Mouse (Mus musculus) brain, embryonic 14.5 days (tissue): ENCODE results near the gene Ankdd1b.

Experiments used
- CTCF ChIP-seq: fragments of 200-500 bp; IDR thresholded peaks from 2 replicates; pipeline ENCODE4 v1.5.1; 2012; ENCODE audit warnings: inconsistent platforms, mild to moderate bottlenecking, moderate library complexity, borderline replicate concordance; ENCODE audit not compliant: insufficient read depth, insufficient read length; ENCODE audit errors: extremely low read depth
- POLR2A ChIP-seq: fragments of 200-500 bp; IDR thresholded peaks from 2 replicates; pipeline ENCODE4 v1.6.1; 2012; ENCODE audit warnings: mild to moderate bottlenecking, inconsistent platforms, borderline replicate concordance; ENCODE audit not compliant: poor library complexity, insufficient read depth, insufficient read length, severe bottlenecking; ENCODE audit errors: extremely low read depth

- TF ChIP-seq CTCF (no peak), POLR2A (no peak)
Measured at GRCm38 (mm10) chr13:96468678-96469077, 2.3 kb downstream of the Ankdd1b start.
